Mouse (Mus musculus): Measurements from ENCODE around the gene Smarca2. TPM values are rescaled to one million over a fixed set of nuclear protein-coding genes. Genes with fewer than 3 reads are reported as not detected.
A peak's percentile ranks its signal among the peaks of the same experiment; 100 is the strongest.

Smarca2 gene
- polyA plus RNA-seq, 1 experiment from 2014 or later = 36.3 TPM

DNA sequence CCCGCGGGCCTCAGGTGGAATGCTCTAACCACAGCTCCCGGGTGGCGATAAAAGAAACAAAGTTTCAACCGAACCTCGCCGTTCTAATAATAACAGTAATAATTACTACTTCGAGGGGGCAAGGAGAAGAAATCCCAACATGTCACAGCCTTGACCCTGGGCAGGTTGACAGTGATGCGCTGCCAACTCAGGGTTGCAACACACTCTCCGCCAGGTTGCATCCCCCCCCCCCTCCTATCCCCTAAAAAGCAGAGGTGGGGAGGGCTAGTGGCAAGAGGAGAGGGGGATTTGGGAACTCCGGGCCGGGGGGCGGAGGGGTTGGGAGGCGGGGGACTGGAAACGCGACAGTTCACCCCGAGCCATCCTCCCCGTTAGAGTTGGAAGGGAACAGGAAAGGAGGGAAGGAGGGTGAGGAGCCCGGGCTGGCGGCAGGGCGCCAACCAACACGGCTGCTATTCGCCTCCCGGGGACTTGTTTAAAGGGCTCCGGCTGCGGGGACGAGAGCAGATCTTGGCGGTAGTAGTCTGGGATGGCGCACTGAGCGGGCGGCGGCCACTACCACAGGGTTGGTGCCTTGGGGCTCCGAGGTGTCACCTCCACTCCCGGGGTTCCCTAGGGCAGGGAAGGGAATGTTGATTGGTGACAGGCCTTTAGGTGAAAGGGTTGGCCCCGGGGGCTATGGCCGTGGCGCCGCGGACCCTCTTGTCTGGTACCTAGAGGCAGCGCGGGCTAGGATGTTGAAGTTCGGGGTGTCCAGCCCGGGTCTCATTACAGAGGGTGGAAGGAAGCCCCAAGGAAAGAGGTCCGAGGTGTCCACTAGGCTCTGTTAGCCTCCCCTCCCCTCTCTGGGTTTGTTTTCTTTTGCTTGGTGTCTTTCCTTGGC is 829 bp downstream of the Smarca2 start:
- H3K4me3 ChIP-seq (replicated peaks) = peak overlapping the region; percentile 74
- WGBS = under 1% methylated on average over 44 of the region's 44 CpGs
- peak overlapping the region; percentile 99 for H3K4me2 ChIP-seq (replicated peaks)
- peaks cover 4% of the 10 kb centered on the region; the same call in 1 of the 2 replicates for H3K4me1 ChIP-seq (replicated peaks)
- ATAC-seq = 0 out of 2 replicates have a peak, but pooled peaks have one; percentile 1
- no peaks in the 10 kb centered on the region for H3K9me3 ChIP-seq
- peak overlapping the region; percentile 71 for H3K9ac ChIP-seq
- H3K36me3 ChIP-seq = no peaks in the 10 kb centered on the region
- H3K27ac ChIP-seq = peak overlapping the region; percentile 86
- H3K27me3 ChIP-seq (replicated peaks) = no peaks in the 10 kb centered on the region

DNA sequence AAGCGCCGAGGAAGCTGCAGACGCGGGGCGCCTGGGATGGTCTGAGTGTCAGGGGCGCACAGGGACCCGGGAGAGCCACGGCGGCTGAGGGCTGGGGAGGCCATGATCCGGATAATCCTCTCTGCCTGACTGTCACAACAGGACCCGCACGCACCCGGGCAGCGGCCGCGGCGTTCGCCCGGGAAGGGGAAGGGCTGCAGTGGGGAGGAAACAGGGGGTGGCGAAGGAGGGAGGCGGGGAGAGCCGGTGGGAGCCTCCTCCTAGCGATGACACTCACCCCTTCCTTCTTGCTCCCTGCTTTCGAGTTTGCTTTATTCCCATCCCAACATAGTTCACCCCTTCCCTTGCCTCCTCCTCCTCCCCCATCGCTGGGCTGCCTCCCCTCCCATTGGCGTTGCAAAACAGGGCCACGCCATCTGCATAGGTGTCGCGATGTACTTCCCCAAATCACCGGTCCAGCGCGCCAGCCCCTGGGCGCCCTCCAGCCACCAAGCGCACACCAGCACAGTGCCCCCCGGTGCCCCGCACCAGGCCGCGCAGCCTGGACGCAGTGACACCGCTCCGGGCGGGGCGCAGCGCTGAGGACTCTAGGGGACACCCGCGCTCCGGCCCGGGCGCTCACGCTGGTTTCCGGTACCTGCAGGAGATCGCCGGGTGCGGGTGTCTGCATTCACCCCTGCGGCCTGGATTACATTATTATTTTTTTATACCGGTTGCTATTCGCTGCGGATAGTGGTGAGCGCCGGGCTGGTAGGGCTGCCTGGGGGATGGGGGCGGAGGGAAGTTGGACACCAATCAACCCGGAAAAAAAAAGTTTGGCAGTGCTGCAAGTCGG is 1.7 kb downstream of the Smarca2 start:
- H3K9me3 ChIP-seq = no peaks in the 10 kb centered on the region
- no peaks in the 10 kb centered on the region for H3K36me3 ChIP-seq
- WGBS = under 1% methylated on average over 61 of the region's 63 CpGs
- peak overlapping the region; percentile 99 for H3K4me2 ChIP-seq (replicated peaks)
- H3K9ac ChIP-seq = peak overlapping the region; percentile 71
- peak overlapping the region; percentile 74 for H3K4me3 ChIP-seq (replicated peaks)
- no peaks in the 10 kb centered on the region for H3K27me3 ChIP-seq (replicated peaks)
- peak; percentile 35 for ATAC-seq
- peak overlapping the region; percentile 86 for H3K27ac ChIP-seq
- H3K4me1 ChIP-seq (replicated peaks) = peaks cover 4% of the 10 kb centered on the region; the same call in 1 of the 2 replicates

DNA sequence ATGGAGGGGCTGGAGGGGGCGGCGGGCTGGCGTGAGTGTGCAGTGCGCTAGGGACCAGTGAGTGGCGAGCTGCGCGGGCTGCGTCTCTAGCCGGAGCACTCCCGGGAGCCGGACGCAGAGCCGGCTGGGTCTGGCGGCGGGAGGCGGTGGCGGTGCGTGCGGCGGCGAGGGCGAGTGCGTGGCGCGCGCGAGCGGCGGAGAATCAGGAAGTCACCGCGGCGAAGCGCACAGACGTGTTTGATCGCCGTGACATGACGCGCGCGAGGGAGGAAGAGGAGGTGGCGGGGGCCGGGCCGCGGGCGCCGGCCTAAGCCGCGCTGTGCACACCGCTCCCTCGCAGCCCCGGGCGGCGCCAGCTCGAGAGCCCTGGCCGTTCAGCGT is 2.3 kb downstream of the Smarca2 start:
- H3K27ac ChIP-seq = peak overlapping the region; percentile 86
- H3K4me2 ChIP-seq (replicated peaks) = peak overlapping the region; percentile 99
- peak; percentile 36 for ATAC-seq
- H3K4me1 ChIP-seq (replicated peaks) = peaks cover 4% of the 10 kb centered on the region; the same call in 1 of the 2 replicates
- H3K36me3 ChIP-seq = no peaks in the 10 kb centered on the region
- H3K9ac ChIP-seq = peak overlapping the region; percentile 71
- H3K4me3 ChIP-seq (replicated peaks) = peak overlapping the region; percentile 74
- H3K9me3 ChIP-seq = no peaks in the 10 kb centered on the region
- 0% methylated on average over 55 of the region's 56 CpGs for WGBS
- H3K27me3 ChIP-seq (replicated peaks) = no peaks in the 10 kb centered on the region

DNA sequence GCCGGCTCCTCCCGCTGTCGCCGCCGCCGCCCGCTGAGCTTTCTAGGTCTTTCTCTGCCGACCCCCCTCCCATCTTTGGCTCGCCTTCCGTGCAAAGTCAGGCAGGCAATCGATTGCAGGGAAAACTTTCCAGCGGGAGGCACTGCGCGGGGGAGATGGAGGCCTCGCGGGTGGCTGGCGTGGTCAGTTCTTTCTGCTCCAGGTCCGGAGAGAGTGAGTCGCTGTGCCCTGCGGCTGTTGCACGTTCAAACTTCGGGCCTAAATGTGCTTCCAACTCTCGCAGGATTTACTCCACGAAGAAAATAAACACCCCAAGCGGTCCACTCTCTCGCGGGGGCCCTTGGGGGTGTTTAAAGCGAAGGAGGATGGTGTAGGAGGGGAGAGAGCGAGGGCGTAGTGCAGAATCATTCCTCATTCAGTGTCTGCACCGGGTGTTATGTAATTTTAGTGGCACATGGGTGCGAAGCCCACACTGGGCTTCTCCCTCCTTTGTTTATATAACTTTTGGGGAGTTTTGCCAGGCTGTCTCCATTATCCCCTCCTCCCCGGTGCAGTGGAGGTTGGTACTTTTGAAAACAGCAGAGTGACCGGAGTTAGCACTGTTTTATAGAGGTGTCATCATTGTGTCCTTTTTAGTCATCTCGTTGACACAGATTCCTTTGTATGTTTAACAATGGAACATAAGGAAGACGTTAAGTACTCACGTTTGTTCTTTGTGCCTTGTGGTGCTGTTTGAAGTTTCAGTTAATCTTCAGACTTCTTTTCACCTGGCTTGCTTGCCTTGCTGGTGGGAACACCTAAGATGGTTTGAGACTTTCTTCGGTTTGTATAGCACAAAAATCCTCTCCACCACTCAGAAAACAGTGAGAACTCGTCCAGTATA is 2.9 kb downstream of the Smarca2 start:
- no peak for ATAC-seq
- Histone ChIP-seq H3K27me3 (replicated peaks) (no peaks in the 10 kb centered on the region), H3K4me2 (replicated peaks) (peak overlapping the region; percentile 99), H3K4me3 (replicated peaks) (peak overlapping the region; percentile 74), H3K4me1 (replicated peaks) (peaks cover 4% of the 10 kb centered on the region; the same call in 1 of the 2 replicates), H3K9me3 (no peaks in the 10 kb centered on the region), H3K27ac (peak overlapping the region; percentile 86), H3K36me3 (no peaks in the 10 kb centered on the region), H3K9ac (peak overlapping the region; percentile 71)
- 2% methylated on average over 39 of the region's 39 CpGs for WGBS

DNA sequence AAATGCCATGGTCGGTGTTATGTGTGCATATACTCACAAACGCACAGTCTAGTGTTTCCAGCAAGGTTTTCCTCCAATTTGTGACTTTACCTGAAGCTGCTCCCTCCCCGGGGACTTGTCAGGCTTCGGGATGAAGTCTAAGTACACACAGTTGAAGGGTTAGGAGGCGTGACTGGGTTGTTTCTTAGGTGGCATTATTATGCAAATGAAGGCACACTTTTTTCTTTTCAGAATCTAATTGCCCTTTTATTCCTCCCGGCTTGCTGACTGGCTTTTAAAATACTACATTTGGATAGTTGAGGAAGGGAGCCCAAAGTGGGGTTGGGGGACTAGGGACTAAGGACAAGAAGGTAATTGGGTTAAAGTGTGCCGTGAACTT is 3.6 kb downstream of the Smarca2 start:
- no peaks in the 10 kb centered on the region for H3K9me3 ChIP-seq
- no peak for ATAC-seq
- peak overlapping the region; percentile 74 for H3K4me3 ChIP-seq (replicated peaks)
- H3K27me3 ChIP-seq (replicated peaks) = no peaks in the 10 kb centered on the region
- peak overlapping the region; percentile 99 for H3K4me2 ChIP-seq (replicated peaks)
- H3K36me3 ChIP-seq = no peaks in the 10 kb centered on the region
- H3K4me1 ChIP-seq (replicated peaks) = peaks cover 10% of the 10 kb centered on the region
- no peak overlapping the region for H3K27ac ChIP-seq
- WGBS = 32% methylated on average over 7 of the region's 7 CpGs
- H3K9ac ChIP-seq = no peak overlapping the region

DNA sequence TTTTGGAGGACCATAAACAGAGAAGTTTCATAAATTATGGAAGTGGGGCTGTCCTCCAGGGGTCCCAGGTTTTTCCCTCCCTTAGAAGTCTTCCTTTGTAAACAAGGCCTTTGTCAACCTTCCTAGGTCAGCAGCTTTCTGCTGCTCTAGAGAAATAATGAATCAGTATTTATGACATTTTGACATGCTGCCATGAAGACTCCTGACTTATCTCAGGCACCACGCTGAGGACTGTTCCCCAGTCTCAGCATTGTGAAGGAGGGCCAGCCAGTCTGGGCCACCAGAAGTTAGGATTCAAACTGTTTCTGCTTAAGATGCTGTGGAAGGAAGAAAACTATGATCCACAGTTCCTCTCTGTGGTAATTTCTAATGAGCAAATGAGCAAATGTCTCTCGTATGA is 4.8 kb downstream of the Smarca2 start:
- no peaks in the 10 kb centered on the region for H3K36me3 ChIP-seq
- no peak overlapping the region for H3K4me2 ChIP-seq (replicated peaks)
- H3K9ac ChIP-seq = no peak overlapping the region
- H3K27me3 ChIP-seq (replicated peaks) = no peaks in the 10 kb centered on the region
- no peaks in the 10 kb centered on the region for H3K9me3 ChIP-seq
- no peak overlapping the region for H3K4me3 ChIP-seq (replicated peaks)
- no peak overlapping the region for H3K27ac ChIP-seq
- WGBS = 47% methylated on average over 2 of the region's 2 CpGs
- no peak for ATAC-seq
- H3K4me1 ChIP-seq (replicated peaks) = peaks cover 10% of the 10 kb centered on the region

DNA sequence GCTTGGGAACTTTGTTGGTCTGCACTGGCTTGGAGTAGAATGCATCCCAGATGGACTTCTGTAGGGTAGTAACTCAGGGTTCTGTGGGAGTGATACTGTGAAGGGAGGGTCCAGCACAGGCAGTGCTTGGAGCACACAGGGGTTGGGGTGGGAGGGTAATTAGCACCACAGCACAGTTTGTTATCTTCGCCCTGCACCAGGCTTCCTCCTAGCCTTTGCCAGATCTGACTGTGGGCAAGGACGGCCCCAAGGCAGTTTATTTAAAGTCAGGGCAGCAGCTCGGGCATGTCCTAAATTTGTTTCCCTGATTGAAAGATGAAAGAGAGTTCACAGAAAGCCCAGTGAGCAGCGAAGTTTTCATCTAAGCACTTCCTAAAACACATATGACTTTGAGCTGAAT is 8.1 kb downstream of the Smarca2 start:
- WGBS = 53% methylated on average over 4 of the region's 4 CpGs
- no peak overlapping the region for H3K4me2 ChIP-seq (replicated peaks)
- H3K27ac ChIP-seq = no peak overlapping the region
- no peaks in the 10 kb centered on the region for H3K36me3 ChIP-seq
- H3K4me3 ChIP-seq (replicated peaks) = no peak overlapping the region
- ATAC-seq = peak; percentile 50; the same call in 1 of the 2 replicates
- no peaks in the 10 kb centered on the region for H3K27me3 ChIP-seq (replicated peaks)
- H3K9me3 ChIP-seq = no peaks in the 10 kb centered on the region
- peaks cover 10% of the 10 kb centered on the region for H3K4me1 ChIP-seq (replicated peaks)
- no peak overlapping the region for H3K9ac ChIP-seq

DNA sequence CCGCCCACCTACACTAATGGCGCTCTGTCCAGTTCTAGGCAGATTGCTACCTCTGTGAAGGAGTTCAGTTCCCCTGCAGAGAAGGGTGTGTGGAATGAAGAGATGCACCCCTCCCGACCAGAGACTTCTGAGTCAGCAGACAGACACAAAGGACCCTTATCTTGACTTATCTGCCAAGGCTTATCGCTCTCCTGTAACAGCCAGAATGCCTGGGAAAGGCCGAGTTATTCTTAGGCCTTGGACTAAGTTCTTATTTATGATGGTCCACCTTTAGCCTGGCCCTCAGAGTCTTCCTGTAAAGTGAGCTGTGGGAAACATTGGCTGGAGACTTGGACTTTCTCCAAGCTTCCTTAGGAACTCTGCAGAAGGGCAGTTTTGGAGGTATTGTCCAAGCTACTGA is 8.8 kb downstream of the Smarca2 start:
- no peak overlapping the region for H3K4me3 ChIP-seq (replicated peaks)
- H3K36me3 ChIP-seq = no peaks in the 10 kb centered on the region
- H3K9me3 ChIP-seq = no peaks in the 10 kb centered on the region
- H3K4me2 ChIP-seq (replicated peaks) = no peak overlapping the region
- H3K4me1 ChIP-seq (replicated peaks) = peaks cover 6% of the 10 kb centered on the region; the same call in 1 of the 2 replicates
- peak; percentile 82 for ATAC-seq
- 46% methylated on average over 5 of the region's 5 CpGs for WGBS
- no peak overlapping the region for H3K27ac ChIP-seq
- no peak overlapping the region for H3K9ac ChIP-seq
- H3K27me3 ChIP-seq (replicated peaks) = no peaks in the 10 kb centered on the region

DNA sequence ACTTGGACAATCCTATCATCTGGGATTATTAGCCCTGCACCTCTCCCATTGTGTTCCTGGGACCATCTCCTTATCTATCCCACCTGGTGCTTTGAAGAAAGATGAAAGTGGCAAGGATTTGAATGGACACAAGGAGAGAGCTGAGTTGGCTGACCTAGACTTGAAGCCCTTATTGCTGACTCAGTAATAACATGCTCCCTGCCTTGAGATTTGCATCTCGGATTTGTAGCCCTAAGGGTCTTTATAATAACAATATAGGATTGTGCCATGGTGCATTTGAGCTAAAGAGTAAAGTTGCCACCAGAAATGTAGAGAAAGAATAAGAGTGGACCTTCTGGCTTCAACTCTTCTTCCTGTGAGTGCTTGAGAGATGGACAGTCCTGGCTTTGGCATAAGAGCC is 11.4 kb downstream of the Smarca2 start:
- Histone ChIP-seq H3K9ac (no peak overlapping the region), H3K27me3 (replicated peaks) (no peaks in the 10 kb centered on the region), H3K4me3 (replicated peaks) (no peak overlapping the region), H3K4me2 (replicated peaks) (no peak overlapping the region), H3K27ac (no peak overlapping the region), H3K4me1 (replicated peaks) (peaks cover 6% of the 10 kb centered on the region; the same call in 1 of the 2 replicates), H3K36me3 (no peaks in the 10 kb centered on the region), H3K9me3 (no peaks in the 10 kb centered on the region)
- no peak for ATAC-seq
- WGBS = 67% methylated on average over 1 of the region's 1 CpGs

DNA sequence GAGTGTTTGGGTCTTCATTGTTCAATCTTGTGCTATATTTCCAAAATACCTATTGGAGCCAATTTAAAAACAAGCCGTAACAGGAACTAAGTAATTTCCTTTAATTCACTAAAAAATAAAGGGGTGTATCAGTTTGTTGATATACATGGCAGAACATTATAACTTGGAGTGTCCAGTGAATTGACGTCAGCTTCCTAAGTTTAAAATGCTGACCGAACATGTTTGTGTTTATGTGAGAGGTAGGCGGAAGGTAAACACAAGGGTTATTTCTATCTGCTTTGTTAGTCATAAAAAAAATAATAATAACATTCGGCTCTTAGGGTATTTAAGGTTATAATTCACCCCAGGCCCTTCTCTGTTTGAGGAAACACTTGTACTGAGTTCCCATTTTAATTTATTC is 12.4 kb downstream of the Smarca2 start:
- Histone ChIP-seq H3K9me3 (no peaks in the 10 kb centered on the region), H3K4me3 (replicated peaks) (no peak overlapping the region), H3K9ac (no peak overlapping the region), H3K27ac (no peak overlapping the region), H3K27me3 (replicated peaks) (no peaks in the 10 kb centered on the region), H3K4me1 (replicated peaks) (peaks cover 6% of the 10 kb centered on the region; the same call in 1 of the 2 replicates), H3K36me3 (no peaks in the 10 kb centered on the region), H3K4me2 (replicated peaks) (no peak overlapping the region)
- WGBS = 82% methylated on average over 5 of the region's 5 CpGs
- ATAC-seq = no peak

DNA sequence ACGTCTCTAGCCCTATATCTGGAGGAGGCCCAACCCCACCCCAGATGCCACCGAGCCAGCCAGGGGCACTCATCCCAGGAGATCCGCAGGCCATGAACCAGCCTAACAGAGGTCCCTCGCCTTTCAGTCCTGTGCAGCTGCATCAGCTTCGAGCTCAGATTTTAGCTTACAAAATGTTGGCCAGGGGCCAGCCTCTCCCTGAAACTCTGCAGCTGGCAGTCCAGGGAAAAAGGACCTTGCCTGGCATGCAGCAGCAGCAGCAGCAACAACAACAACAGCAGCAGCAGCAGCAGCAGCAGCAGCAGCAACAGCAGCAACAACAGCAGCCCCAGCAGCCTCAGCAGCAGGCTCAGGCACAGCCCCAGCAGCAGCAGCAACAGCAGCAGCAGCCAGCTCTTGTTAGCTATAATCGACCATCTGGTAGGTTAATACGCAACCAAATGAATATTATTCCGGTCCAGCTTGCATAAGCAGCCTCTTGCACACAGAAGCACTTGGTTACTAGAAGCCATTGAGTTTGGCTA is 25.9 kb downstream of the Smarca2 start:
- 42% methylated on average over 8 of the region's 8 CpGs for WGBS
- no peaks in the 10 kb centered on the region for H3K27me3 ChIP-seq (replicated peaks)
- no peaks in the 10 kb centered on the region for H3K36me3 ChIP-seq
- H3K9me3 ChIP-seq = no peaks in the 10 kb centered on the region
- H3K27ac ChIP-seq = no peak overlapping the region
- no peak for ATAC-seq
- H3K4me3 ChIP-seq (replicated peaks) = no peak overlapping the region
- no peak overlapping the region for H3K4me2 ChIP-seq (replicated peaks)
- no peak overlapping the region for H3K9ac ChIP-seq
- 0 out of 2 replicates have a peak, but pooled peaks cover 4% of the 10 kb centered on the region for H3K4me1 ChIP-seq (replicated peaks)

Data from intestine, embryonic 15.5 days (tissue).